Mouse (Mus musculus): ENCODE data around the gene Ttf1. TPM values are rescaled to one million over a fixed set of nuclear protein-coding genes. Genes with fewer than 3 reads are reported as not detected.

Ttf1 gene
- 6.0 and 7.4 TPM in 2 replicates for polyA plus RNA-seq (2014; fragmentation: Nextera tagmentation; extraction: Ambion mirVana)

DNA sequence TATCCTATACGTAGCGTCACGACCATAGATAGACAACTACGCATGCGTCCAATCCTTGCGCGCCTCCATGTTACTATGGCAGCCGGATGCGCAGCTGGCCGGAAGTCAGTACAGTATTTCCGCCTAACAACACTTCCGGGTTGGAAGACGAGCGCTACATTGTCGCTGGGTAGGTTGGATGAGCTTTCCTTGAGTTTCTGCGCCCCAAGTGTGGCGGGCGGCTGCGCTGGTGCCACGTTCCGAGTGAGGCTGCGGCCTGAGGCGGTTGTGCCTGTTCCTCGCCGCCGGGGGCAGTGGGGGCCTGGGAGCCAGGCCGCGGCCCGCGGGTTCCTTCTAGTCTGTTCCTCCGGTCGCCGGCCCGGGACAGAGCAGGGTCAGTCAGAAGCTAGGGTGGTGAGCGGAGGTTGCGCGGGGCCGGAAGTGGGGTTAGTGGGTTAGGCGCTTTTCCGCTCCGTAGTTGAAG, at the start of gene Ttf1:
Gene Ttf1, plus strand, starts transcription at position 128 of the 463 bp plus-strand sequence.
- Histone ChIP-seq H3K27ac (ENCODE audit: low read depth, low read length) (peak within 1 kb of the TSS; percentile 87), H3K4me1 (ENCODE audit: control insufficient read depth, insufficient read depth, low read length) (peaks cover 10% of the 10 kb centered on the region), H3K4me3 (ENCODE audit: low read depth, low read length) (peak within 1 kb of the TSS; percentile 88), H3K9me3 (replicated peaks; ENCODE audit: control insufficient read depth, low read length) (no peaks in the 10 kb centered on the region), H3K4me2 (ENCODE audit: low read length) (peak within 1 kb of the TSS; percentile 87), H3K36me3 (ENCODE audit: control insufficient read depth, insufficient read depth, low read length) (no peaks in the 10 kb centered on the region), H3K9ac (ENCODE audit: low read length) (peak within 1 kb of the TSS; percentile 80), H3K27me3 (replicated peaks; ENCODE audit: control insufficient read depth, insufficient read depth, low read length) (0 out of 2 replicates have a peak, but pooled peaks cover 16% of the 10 kb centered on the region)
- WGBS = under 1% methylated on average over 41 of the region's 41 CpGs
- DNase-seq (ENCODE audit: low spot score) (peak; percentile 98), ATAC-seq (peak; percentile 99)

DNA sequence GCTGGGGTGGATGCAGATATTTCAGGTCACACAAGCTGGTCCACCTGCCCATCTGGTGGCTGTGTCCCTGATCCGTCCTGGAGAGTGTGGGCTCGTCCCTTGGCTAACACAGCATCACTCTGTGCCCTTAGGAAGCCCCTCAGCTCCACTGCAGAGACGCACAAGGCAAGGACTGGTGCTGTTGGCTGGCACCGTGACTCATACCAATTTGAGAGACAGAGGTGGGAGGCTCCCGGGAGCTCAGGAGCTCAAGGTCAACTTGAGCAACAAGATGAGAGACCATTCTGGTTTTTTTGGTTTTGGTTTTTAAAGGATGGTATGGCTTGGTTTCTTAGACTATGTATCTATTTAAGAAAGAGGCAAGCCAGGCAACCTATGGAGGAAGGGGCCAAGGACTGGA, 47.5 kb upstream of the Ttf1 start:
- no peak overlapping the region for H3K4me2 ChIP-seq (ENCODE audit: low read length)
- no peaks in the 10 kb centered on the region for H3K9me3 ChIP-seq (replicated peaks; ENCODE audit: control insufficient read depth, low read length)
- H3K4me3 ChIP-seq (ENCODE audit: low read depth, low read length) = no peak overlapping the region
- DNase-seq (ENCODE audit: low spot score) (no peak), ATAC-seq (no peak)
- no peaks in the 10 kb centered on the region for H3K36me3 ChIP-seq (ENCODE audit: control insufficient read depth, insufficient read depth, low read length)
- H3K27me3 ChIP-seq (replicated peaks; ENCODE audit: control insufficient read depth, insufficient read depth, low read length) = peaks cover 50% of the 10 kb centered on the region
- no peak overlapping the region for H3K27ac ChIP-seq (ENCODE audit: low read depth, low read length)
- H3K4me1 ChIP-seq (ENCODE audit: control insufficient read depth, insufficient read depth, low read length) = peaks cover 7% of the 10 kb centered on the region; the same call in 1 of the 2 replicates
- WGBS = 74% methylated on average over 5 of the region's 5 CpGs
- H3K9ac ChIP-seq (ENCODE audit: low read length) = no peak overlapping the region

DNA sequence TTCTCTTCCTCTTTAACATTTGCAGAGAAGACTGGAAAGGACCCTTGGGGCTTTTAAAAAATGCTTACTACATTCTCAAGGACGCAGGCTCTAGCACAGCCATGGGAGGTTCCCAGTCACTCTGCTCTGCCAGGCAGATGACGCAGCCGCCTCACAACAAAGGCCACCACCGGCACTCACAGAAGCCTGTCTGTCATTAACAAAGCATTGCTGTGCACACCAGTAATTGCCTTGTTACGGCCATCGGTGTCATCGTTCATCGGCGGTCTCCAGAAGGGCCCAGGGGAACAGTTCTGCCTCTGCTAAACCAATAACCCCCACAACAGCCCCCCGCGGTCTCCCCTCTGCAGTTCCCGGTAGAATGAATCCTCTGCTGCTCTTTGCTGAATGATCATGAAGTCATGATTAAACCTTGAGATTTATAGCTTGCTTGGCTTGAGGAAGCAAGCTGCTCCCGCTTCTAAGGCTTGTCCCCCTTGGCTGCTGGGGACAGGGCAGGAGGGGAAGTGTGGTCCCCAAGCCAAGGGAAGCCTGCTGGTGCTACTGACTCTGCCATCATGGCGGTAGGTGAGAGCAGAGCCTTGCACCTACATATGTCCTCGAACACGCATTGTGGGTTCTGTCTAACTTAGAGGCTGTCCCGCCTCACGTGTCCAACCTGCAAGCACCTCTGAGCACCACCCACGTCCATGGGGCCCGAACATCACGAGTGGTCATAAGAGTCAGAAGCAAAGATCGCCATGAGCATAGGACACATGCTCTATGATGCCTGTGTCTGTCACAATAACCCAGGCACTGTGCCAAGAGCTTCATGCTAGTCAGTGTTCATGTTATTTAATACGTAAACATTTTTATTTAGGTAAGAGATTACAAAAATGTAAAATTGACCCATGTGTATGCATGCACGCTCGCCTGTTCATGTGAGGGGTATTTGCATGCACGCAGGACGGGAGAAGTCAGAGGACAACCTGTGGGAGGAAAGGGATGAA, 43.2 kb upstream of the Ttf1 start:
- Histone ChIP-seq H3K4me3 (ENCODE audit: low read depth, low read length) (no peak overlapping the region), H3K27me3 (replicated peaks; ENCODE audit: control insufficient read depth, insufficient read depth, low read length) (peaks cover 14% of the 10 kb centered on the region; the same call in 1 of the 2 replicates), H3K9ac (ENCODE audit: low read length) (no peak overlapping the region), H3K4me1 (ENCODE audit: control insufficient read depth, insufficient read depth, low read length) (peaks cover 7% of the 10 kb centered on the region; the same call in 1 of the 2 replicates), H3K36me3 (ENCODE audit: control insufficient read depth, insufficient read depth, low read length) (no peaks in the 10 kb centered on the region), H3K9me3 (replicated peaks; ENCODE audit: control insufficient read depth, low read length) (no peaks in the 10 kb centered on the region), H3K27ac (ENCODE audit: low read depth, low read length) (peak overlapping the region; percentile 11; the same call in 1 of the 2 replicates), H3K4me2 (ENCODE audit: low read length) (peak overlapping the region; percentile 18; the same call in 1 of the 2 replicates)
- DNase-seq (ENCODE audit: low spot score) (peak; percentile 76), ATAC-seq (peak; percentile 77)
- WGBS = 50% methylated on average over 27 of the region's 27 CpGs

DNA sequence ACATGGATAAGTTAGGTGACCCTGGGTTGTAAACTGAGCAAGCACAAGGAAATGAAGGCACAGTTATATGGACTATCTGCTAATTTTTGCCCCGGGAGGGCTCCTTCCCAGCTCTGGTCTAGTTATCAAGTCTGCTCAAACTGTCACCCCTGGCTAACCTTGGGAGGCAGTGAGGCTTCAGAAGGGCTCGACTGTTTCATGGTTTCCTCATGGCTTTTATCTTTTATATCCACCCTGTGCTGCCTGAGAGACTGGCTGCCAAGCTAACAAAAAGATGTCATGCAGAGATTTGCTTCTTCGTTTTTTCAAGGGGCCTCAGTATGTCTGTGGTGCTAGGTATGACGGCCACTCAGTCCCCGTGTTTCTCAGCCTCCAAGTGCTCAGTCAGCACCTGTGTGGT, 41.4 kb upstream of the Ttf1 start:
- Histone ChIP-seq H3K36me3 (ENCODE audit: control insufficient read depth, insufficient read depth, low read length) (no peaks in the 10 kb centered on the region), H3K9ac (ENCODE audit: low read length) (no peak overlapping the region), H3K9me3 (replicated peaks; ENCODE audit: control insufficient read depth, low read length) (no peaks in the 10 kb centered on the region), H3K4me1 (ENCODE audit: control insufficient read depth, insufficient read depth, low read length) (peaks cover 7% of the 10 kb centered on the region; the same call in 1 of the 2 replicates), H3K4me2 (ENCODE audit: low read length) (no peak overlapping the region), H3K27ac (ENCODE audit: low read depth, low read length) (no peak overlapping the region), H3K4me3 (ENCODE audit: low read depth, low read length) (no peak overlapping the region), H3K27me3 (replicated peaks; ENCODE audit: control insufficient read depth, insufficient read depth, low read length) (peaks cover 14% of the 10 kb centered on the region; the same call in 1 of the 2 replicates)
- 62% methylated on average over 5 of the region's 5 CpGs for WGBS
- ATAC-seq (no peak), DNase-seq (ENCODE audit: low spot score) (no peak)

DNA sequence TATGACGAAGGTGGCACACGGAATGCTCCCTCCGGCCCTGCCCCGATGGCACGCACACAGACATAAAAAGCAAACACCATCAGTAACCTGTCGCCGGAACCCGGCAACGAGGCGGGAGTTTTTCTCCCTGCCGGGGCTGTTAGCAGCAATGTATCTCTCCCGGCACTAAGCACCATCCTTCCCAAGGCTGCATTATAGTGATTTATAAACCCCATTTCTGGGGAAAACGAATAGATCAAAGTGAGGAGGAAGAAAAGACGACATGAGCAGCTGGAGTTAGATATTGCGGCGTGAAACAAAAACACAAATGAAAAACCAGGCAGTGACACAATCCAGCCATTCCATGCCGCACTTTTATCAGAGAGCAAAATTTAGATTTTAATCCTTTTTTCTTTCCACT, 39.0 kb upstream of the Ttf1 start:
- peaks cover 7% of the 10 kb centered on the region; the same call in 1 of the 2 replicates for H3K4me1 ChIP-seq (ENCODE audit: control insufficient read depth, insufficient read depth, low read length)
- H3K36me3 ChIP-seq (ENCODE audit: control insufficient read depth, insufficient read depth, low read length) = no peaks in the 10 kb centered on the region
- H3K4me2 ChIP-seq (ENCODE audit: low read length) = no peak overlapping the region
- no peak overlapping the region for H3K27ac ChIP-seq (ENCODE audit: low read depth, low read length)
- DNase-seq (ENCODE audit: low spot score) (no peak), ATAC-seq (no peak)
- H3K27me3 ChIP-seq (replicated peaks; ENCODE audit: control insufficient read depth, insufficient read depth, low read length) = 0 out of 2 replicates have a peak, but pooled peaks cover 9% of the 10 kb centered on the region
- no peaks in the 10 kb centered on the region for H3K9me3 ChIP-seq (replicated peaks; ENCODE audit: control insufficient read depth, low read length)
- no peak overlapping the region for H3K4me3 ChIP-seq (ENCODE audit: low read depth, low read length)
- 70% methylated on average over 17 of the region's 17 CpGs for WGBS
- H3K9ac ChIP-seq (ENCODE audit: low read length) = no peak overlapping the region

DNA sequence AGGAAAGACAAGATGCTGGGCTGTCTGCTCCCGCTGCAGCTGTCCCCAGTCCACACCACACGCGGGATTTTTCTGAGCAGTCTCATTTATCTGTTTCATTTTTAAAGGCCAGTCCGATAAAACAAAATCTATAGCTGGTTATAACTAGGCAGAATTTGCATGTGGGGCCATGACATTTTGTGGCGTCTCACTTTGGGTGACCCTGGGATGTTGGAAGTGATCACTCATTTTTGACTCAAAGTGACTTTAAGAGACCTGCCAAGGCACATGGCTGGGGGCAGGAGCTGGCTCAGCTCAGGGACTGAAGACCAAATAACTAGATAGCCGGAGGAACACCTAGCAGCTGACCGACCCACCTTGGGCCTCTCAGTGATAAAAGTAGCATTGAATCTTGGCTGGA, 37.1 kb upstream of the Ttf1 start:
- no peak for DNase-seq (ENCODE audit: low spot score)
- Histone ChIP-seq H3K4me2 (ENCODE audit: low read length) (no peak overlapping the region), H3K27me3 (replicated peaks; ENCODE audit: control insufficient read depth, insufficient read depth, low read length) (peaks cover 14% of the 10 kb centered on the region; the same call in 1 of the 2 replicates), H3K27ac (ENCODE audit: low read depth, low read length) (no peak overlapping the region), H3K9me3 (replicated peaks; ENCODE audit: control insufficient read depth, low read length) (no peaks in the 10 kb centered on the region), H3K4me1 (ENCODE audit: control insufficient read depth, insufficient read depth, low read length) (no peaks in the 10 kb centered on the region), H3K9ac (ENCODE audit: low read length) (no peak overlapping the region), H3K4me3 (ENCODE audit: low read depth, low read length) (no peak overlapping the region), H3K36me3 (ENCODE audit: control insufficient read depth, insufficient read depth, low read length) (no peaks in the 10 kb centered on the region)
- WGBS = 95% methylated on average over 7 of the region's 7 CpGs
- no peak for ATAC-seq

DNA sequence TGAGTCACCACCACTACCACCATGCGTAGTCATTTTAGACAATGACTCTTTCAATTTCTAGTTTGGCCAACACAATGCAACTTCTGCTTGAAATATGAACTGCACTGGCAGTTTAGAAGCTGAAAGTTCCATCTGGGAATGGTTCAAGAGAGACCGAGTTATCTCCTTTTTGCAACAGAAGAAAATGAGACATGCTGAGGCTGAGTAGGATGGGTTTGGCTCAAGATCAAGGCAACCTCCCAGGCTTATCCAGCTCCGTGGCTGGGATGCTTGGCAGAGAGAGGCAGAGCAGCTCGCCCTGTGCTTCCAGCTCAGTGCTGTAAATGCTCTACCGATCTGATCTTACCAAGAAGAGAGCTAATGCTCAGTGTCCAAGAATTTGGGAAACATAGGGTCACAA, 34.8 kb upstream of the Ttf1 start:
- Histone ChIP-seq H3K4me1 (ENCODE audit: control insufficient read depth, insufficient read depth, low read length) (peaks cover 6% of the 10 kb centered on the region), H3K4me3 (ENCODE audit: low read depth, low read length) (no peak overlapping the region), H3K9ac (ENCODE audit: low read length) (no peak overlapping the region), H3K27me3 (replicated peaks; ENCODE audit: control insufficient read depth, insufficient read depth, low read length) (peaks cover 17% of the 10 kb centered on the region; the same call in 1 of the 2 replicates), H3K4me2 (ENCODE audit: low read length) (no peak overlapping the region), H3K36me3 (ENCODE audit: control insufficient read depth, insufficient read depth, low read length) (no peaks in the 10 kb centered on the region), H3K27ac (ENCODE audit: low read depth, low read length) (no peak overlapping the region), H3K9me3 (replicated peaks; ENCODE audit: control insufficient read depth, low read length) (no peaks in the 10 kb centered on the region)
- DNase-seq (ENCODE audit: low spot score) (no peak), ATAC-seq (no peak)
- WGBS = 73% methylated on average over 5 of the region's 5 CpGs

DNA sequence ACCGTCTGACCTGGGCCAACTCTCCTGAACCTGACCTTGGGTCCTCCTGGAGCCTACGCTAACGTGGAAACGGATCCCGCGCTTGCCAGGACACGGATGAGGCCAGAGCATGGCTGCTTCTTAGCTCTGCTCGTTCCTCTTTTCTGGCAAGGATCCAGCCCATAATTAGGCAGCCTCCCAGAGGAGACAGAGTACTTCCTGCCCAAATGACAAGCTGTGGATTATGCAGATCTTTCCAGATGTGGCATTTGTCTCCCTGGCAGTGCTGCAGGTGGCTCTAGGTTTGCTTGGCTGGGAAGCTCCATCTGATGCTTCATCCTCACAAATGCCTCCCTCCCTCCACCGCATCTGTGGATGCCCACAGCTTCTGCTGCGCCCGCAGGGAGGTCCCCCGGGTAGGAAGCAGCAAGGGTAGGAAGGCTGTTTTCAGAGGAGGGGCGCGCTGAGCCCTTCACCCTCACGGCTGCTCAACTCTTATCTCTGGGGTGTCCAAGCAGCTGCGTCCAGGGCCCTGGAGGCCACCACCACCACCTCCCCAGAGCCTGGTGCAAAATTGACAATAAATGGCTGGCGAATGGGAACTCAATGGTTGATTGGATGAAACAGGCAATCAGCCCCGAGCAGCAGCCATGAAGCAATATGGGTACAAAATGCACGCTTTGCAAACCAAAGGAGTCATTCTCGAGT, 29.9 kb upstream of the Ttf1 start:
- ATAC-seq = peak; percentile 73
- WGBS = 35% methylated on average over 20 of the region's 20 CpGs
- Histone ChIP-seq H3K27me3 (replicated peaks; ENCODE audit: control insufficient read depth, insufficient read depth, low read length) (peaks cover 35% of the 10 kb centered on the region; the same call in 1 of the 2 replicates), H3K4me2 (ENCODE audit: low read length) (0 out of 2 replicates have a peak overlapping the region, but pooled peaks have one; percentile 5), H3K9ac (ENCODE audit: low read length) (no peak overlapping the region), H3K27ac (ENCODE audit: low read depth, low read length) (no peak overlapping the region), H3K4me3 (ENCODE audit: low read depth, low read length) (no peak overlapping the region), H3K36me3 (ENCODE audit: control insufficient read depth, insufficient read depth, low read length) (no peaks in the 10 kb centered on the region), H3K4me1 (ENCODE audit: control insufficient read depth, insufficient read depth, low read length) (peaks cover 23% of the 10 kb centered on the region), H3K9me3 (replicated peaks; ENCODE audit: control insufficient read depth, low read length) (no peaks in the 10 kb centered on the region)
- DNase-seq (ENCODE audit: low spot score) = peak; percentile 85

All from forebrain, embryonic 14.5 days (tissue).